Mouse (Mus musculus) hindbrain, embryonic 15.5 days (tissue): ENCODE data around the gene Plekhs1. TPM values are rescaled to one million over a fixed set of nuclear protein-coding genes. Genes with fewer than 3 reads are reported as not detected.

Experiments
- ATAC-seq: fragments of 200-750 bp; cut with Nextera tagmentation; 2 replicates; pipeline ENCODE4 v1.8.0; 2017; ENCODE audit warnings: low read depth, moderate number of reproducible peaks, moderate TSS enrichment; ENCODE audit not compliant: low FRiP score
- H3K27ac ChIP-seq: fragments of 300-500 bp; sonication (generic); replicated peaks from 2 replicates; pipeline ENCODE4 v1.5.1; 2015; ENCODE audit warnings: mild to moderate bottlenecking, inconsistent platforms
- H3K27me3 ChIP-seq: fragments of 300-500 bp; sonication (generic); 2 replicates; pipeline ENCODE4 v1.6.1; 2015; ENCODE audit warnings: control low read depth, inconsistent platforms
- H3K36me3 ChIP-seq: fragments of 300-500 bp; sonication (generic); 2 replicates; pipeline ENCODE4 v1.6.1; 2015; ENCODE audit warnings: control low read depth, inconsistent platforms
- H3K4me1 ChIP-seq: fragments of 300-500 bp; sonication (generic); replicated peaks from 2 replicates; pipeline ENCODE4 v1.6.1; 2015; ENCODE audit warnings: control low read depth, inconsistent platforms
- H3K4me2 ChIP-seq: fragments of 300-500 bp; sonication (generic); 2 replicates; pipeline ENCODE4 v1.6.1; 2015; ENCODE audit warnings: moderate library complexity, mild to moderate bottlenecking, inconsistent platforms
- H3K4me3 ChIP-seq: fragments of 300-500 bp; sonication (generic); 2 replicates; pipeline ENCODE4 v1.5.1; 2015; ENCODE audit warnings: mild to moderate bottlenecking, inconsistent platforms
- H3K9ac ChIP-seq: fragments of 300-500 bp; sonication (generic); 2 replicates; pipeline ENCODE4 v1.6.1; 2015; ENCODE audit warnings: inconsistent platforms
- H3K9me3 ChIP-seq: fragments of 300-500 bp; sonication (generic); 2 replicates; pipeline ENCODE4 v1.6.1; 2016; ENCODE audit warnings: control low read depth, inconsistent platforms
- WGBS: fragments of 180-500 bp; shearing (Covaris S2); methylation state at CpG from one replicate; pipeline ENCODE4 v1.1.7; 2015; 5-methylcytosine and 5-hydroxymethylcytosine counted together
- polyA plus RNA-seq: library from polyadenylated mRNA; unstranded; fragments of >200 nt; fragmentation: Nextera tagmentation; extraction: Ambion mirVana; gene quantifications from 2 replicates; pipeline ENCODE4 v1.2.1, GENCODE M21; 2015

Plekhs1 gene
- polyA plus RNA-seq, 1 experiment from 2014 or later: 0.30 TPM

DNA sequence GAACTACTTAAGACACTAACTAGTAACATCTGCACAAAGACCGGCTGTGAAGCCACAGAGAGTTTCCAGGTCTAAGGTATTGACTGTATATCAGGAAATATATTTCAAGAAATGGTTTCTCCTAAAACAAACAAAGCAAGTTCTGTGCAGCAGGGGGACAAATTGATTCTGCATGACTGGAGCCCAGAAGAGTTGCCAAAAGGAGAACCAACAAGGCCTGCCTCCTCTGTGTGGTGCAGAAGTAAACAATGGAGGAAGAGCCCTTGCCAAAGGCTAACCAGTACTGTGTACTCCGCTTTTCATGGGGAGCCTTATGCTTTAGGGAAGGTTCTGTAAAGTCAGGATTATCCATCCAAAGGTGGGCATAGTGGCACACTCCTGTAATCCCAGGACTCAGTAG, 1.2 kb upstream of the Plekhs1 start:
- Histone ChIP-seq H3K4me1 (0 out of 2 replicates have a peak, but pooled peaks cover 8% of the 10 kb centered on the region), H3K27ac (no peak overlapping the region), H3K9me3 (no peaks in the 10 kb centered on the region), H3K27me3 (no peaks in the 10 kb centered on the region), H3K36me3 (no peaks in the 10 kb centered on the region), H3K4me3 (no peak overlapping the region), H3K4me2 (no peak overlapping the region), H3K9ac (no peak overlapping the region)
- WGBS: 79% methylated on average over 2 of the region's 2 CpGs
- ATAC-seq: no peak

- no peak for ATAC-seq
- Histone ChIP-seq H3K36me3 (no peaks in the 10 kb centered on the region), H3K4me1 (0 out of 2 replicates have a peak, but pooled peaks cover 8% of the 10 kb centered on the region), H3K27ac (no peak overlapping the region), H3K27me3 (no peaks in the 10 kb centered on the region), H3K4me2 (no peak overlapping the region), H3K9ac (no peak overlapping the region), H3K9me3 (no peaks in the 10 kb centered on the region), H3K4me3 (no peak overlapping the region)
- WGBS: 79% methylated on average over 4 of the region's 4 CpGs
These were observed 1.3 kb downstream of the Plekhs1 start for GRCm38 (mm10) chr19:56462786-56463185.

- WGBS: 74% methylated on average over 8 of the region's 8 CpGs
- no peaks in the 10 kb centered on the region for H3K36me3 ChIP-seq
- H3K27me3 ChIP-seq: no peaks in the 10 kb centered on the region
- no peak for ATAC-seq
- no peak overlapping the region for H3K4me2 ChIP-seq
- 0 out of 2 replicates have a peak, but pooled peaks cover 7% of the 10 kb centered on the region for H3K4me1 ChIP-seq
- no peak overlapping the region for H3K4me3 ChIP-seq
- H3K9me3 ChIP-seq: no peaks in the 10 kb centered on the region
- H3K9ac ChIP-seq: no peak overlapping the region
- no peak overlapping the region for H3K27ac ChIP-seq
These were observed 5.0 kb downstream of the Plekhs1 start for GRCm38 (mm10) chr19:56466486-56466885.

GRCm38 (mm10) chr19:56470286-56471020, 9.0 kb downstream of the Plekhs1 start:
- H3K9me3 ChIP-seq: no peaks in the 10 kb centered on the region
- 76% methylated on average over 14 of the region's 14 CpGs for WGBS
- H3K4me2 ChIP-seq: no peak overlapping the region
- H3K9ac ChIP-seq: no peak overlapping the region
- H3K27ac ChIP-seq: no peak overlapping the region
- no peak overlapping the region for H3K4me3 ChIP-seq
- no peaks in the 10 kb centered on the region for H3K27me3 ChIP-seq
- no peaks in the 10 kb centered on the region for H3K36me3 ChIP-seq
- peaks cover 3% of the 10 kb centered on the region for H3K4me1 ChIP-seq
- ATAC-seq: no peak

GRCm38 (mm10) chr19:56471934-56472333, 10.5 kb downstream of the Plekhs1 start:
- H3K27ac ChIP-seq: no peak overlapping the region
- 82% methylated on average over 10 of the region's 10 CpGs for WGBS
- no peak overlapping the region for H3K9ac ChIP-seq
- no peak overlapping the region for H3K4me3 ChIP-seq
- H3K36me3 ChIP-seq: no peaks in the 10 kb centered on the region
- ATAC-seq: no peak
- no peaks in the 10 kb centered on the region for H3K9me3 ChIP-seq
- peaks cover 3% of the 10 kb centered on the region for H3K4me1 ChIP-seq
- no peak overlapping the region for H3K4me2 ChIP-seq
- H3K27me3 ChIP-seq: no peaks in the 10 kb centered on the region

GRCm38 (mm10) chr19:56474869-56475550, 13.6 kb downstream of the Plekhs1 start:
- Histone ChIP-seq H3K36me3 (no peaks in the 10 kb centered on the region), H3K4me3 (no peak overlapping the region), H3K4me2 (0 out of 2 replicates have a peak overlapping the region, but pooled peaks have one; percentile 7), H3K27ac (no peak overlapping the region), H3K9me3 (no peaks in the 10 kb centered on the region), H3K27me3 (no peaks in the 10 kb centered on the region), H3K4me1 (peaks cover 3% of the 10 kb centered on the region), H3K9ac (no peak overlapping the region)
- 53% methylated on average over 19 of the region's 19 CpGs for WGBS
- ATAC-seq: no peak

GRCm38 (mm10) chr19:56476546-56476945, 15.1 kb downstream of the Plekhs1 start:
- no peak overlapping the region for H3K9ac ChIP-seq
- H3K4me1 ChIP-seq: peaks cover 3% of the 10 kb centered on the region
- no peaks in the 10 kb centered on the region for H3K27me3 ChIP-seq
- ATAC-seq: peak; percentile 39; the same call in 1 of the 2 replicates
- H3K9me3 ChIP-seq: no peaks in the 10 kb centered on the region
- WGBS: 22% methylated on average over 2 of the region's 2 CpGs
- no peaks in the 10 kb centered on the region for H3K36me3 ChIP-seq
- no peak overlapping the region for H3K27ac ChIP-seq
- H3K4me2 ChIP-seq: no peak overlapping the region
- H3K4me3 ChIP-seq: no peak overlapping the region

DNA sequence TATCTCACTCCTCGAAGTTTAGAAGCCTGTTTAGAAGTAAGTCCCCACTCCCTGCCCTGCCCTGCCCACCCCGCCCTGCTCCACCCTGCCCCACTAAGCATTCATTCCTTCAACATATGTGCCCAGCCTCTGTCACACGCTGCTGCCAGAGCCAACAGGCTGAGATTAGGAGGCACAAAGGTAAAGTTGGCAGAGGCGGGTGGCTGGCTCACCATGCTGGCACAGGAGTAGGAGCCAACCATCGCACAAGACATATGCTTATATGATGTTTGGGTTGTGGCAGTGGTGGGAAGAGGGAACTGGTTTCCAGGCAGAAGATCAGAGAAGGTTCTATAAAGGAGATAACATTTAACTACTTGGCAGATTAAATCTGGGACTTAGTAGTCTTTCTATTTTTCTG, 15.8 kb downstream of the Plekhs1 start:
- H3K4me2 ChIP-seq: no peak overlapping the region

DNA sequence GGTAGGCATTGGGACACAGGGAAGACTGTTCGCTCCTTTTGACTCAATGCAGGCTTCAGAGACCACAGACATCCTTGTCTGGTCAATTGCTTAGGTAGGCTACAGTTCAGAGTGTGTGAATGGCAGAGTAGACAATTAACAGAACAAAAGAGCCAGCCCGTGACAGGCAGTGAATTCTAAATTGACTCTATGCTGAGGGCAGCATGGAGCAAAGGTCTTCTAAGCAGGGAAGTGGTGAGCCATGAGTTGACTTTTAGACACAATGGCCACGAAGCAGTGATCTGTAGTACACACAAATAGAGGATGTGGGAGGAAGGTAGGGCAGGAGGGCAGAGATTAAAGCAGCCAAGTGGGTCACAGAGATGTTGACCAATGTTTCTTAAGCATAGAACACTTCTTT, 16.4 kb downstream of the Plekhs1 start:
- no peak overlapping the region for H3K9ac ChIP-seq
- no peaks in the 10 kb centered on the region for H3K9me3 ChIP-seq
- no peak for ATAC-seq
- no peak overlapping the region for H3K27ac ChIP-seq
- H3K4me3 ChIP-seq: no peak overlapping the region
- H3K27me3 ChIP-seq: no peaks in the 10 kb centered on the region
- no peaks in the 10 kb centered on the region for H3K36me3 ChIP-seq
- H3K4me2 ChIP-seq: no peak overlapping the region
- H3K4me1 ChIP-seq: peaks cover under 1% of the 10 kb centered on the region
- 29% methylated on average over 3 of the region's 3 CpGs for WGBS

More for the DNA sequence above, 15.8 kb downstream of the Plekhs1 start:
- H3K9ac ChIP-seq: no peak overlapping the region
- peaks cover 3% of the 10 kb centered on the region for H3K4me1 ChIP-seq
- no peak overlapping the region for H3K27ac ChIP-seq
- no peak overlapping the region for H3K4me3 ChIP-seq
- no peaks in the 10 kb centered on the region for H3K9me3 ChIP-seq
- 84% methylated on average over 5 of the region's 5 CpGs for WGBS
- no peak for ATAC-seq
- H3K27me3 ChIP-seq: no peaks in the 10 kb centered on the region
- H3K36me3 ChIP-seq: no peaks in the 10 kb centered on the region

DNA sequence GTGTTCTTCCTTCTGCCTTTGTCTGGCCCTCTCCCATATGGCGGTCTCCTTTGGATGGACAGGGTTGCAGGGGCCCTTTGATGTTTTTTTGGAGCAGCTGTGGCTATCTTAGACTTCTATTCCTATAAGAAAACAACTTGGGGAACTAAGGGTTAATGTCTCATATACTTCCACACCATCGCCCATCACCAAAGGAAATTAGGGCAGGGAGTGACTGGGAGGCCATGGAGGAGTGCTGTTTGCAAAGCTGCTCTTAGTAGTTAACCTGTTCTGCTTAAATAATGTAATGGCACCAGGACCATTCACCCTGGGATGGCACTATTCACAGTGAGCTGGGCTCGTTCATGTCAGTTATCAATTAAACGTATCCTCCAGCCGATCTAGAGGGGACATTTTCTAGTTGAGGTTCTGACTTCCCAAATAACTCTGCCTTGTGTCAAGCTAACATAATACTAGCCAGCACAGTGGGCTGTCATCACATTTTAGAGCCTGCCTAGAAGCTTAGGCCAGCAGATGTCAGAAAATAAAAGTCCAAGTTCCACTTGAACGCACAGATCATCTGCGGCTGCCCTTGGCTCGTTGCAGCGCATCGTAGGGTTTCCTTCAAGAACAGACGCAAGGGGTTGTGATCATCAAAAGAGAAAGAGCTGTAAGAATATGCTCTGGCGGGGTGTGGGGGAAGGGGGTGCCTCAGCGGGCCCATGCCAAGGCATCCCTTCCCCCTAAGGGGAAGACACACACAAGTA, 23.4 kb downstream of the Plekhs1 start:
- no peak overlapping the region for H3K27ac ChIP-seq
- peak; percentile 34; the same call in 1 of the 2 replicates for ATAC-seq
- 38% methylated on average over 13 of the region's 13 CpGs for WGBS

GRCm38 (mm10) chr19:56485376-56486271, 24.2 kb downstream of the Plekhs1 start:
- no peaks in the 10 kb centered on the region for H3K9me3 ChIP-seq
- ATAC-seq: no peak
- H3K27ac ChIP-seq: peak overlapping the region; percentile 2; the same call in 1 of the 2 replicates
- H3K27me3 ChIP-seq: no peaks in the 10 kb centered on the region
- H3K4me2 ChIP-seq: 0 out of 2 replicates have a peak overlapping the region, but pooled peaks have one; percentile 6
- WGBS: 57% methylated on average over 13 of the region's 13 CpGs
- H3K4me1 ChIP-seq: peaks cover 23% of the 10 kb centered on the region
- H3K36me3 ChIP-seq: no peaks in the 10 kb centered on the region
- H3K9ac ChIP-seq: no peak overlapping the region
- no peak overlapping the region for H3K4me3 ChIP-seq

More for the DNA sequence above, 23.4 kb downstream of the Plekhs1 start:
- no peak overlapping the region for H3K4me2 ChIP-seq
- H3K36me3 ChIP-seq: no peaks in the 10 kb centered on the region
- H3K4me1 ChIP-seq: peaks cover 23% of the 10 kb centered on the region
- H3K27me3 ChIP-seq: no peaks in the 10 kb centered on the region
- no peaks in the 10 kb centered on the region for H3K9me3 ChIP-seq
- H3K4me3 ChIP-seq: no peak overlapping the region
- H3K9ac ChIP-seq: no peak overlapping the region
